Mouse (Mus musculus) urinary bladder, postnatal 14 days (tissue): ENCODE results near the gene Alx1.

Source experiments
- DNase-seq: peaks from one replicate; pipeline ENCODE4 v3.0.0; 2021; ENCODE audit warnings: low spot score

The Alx1 gene

GRCm38 (mm10) chr10:103029730-103030490, at the start of gene Alx1:
Gene Alx1 (minus strand): TSS chr10:103030215.
- no peak for DNase-seq

- no peak for DNase-seq
These were observed 19.6 kb upstream of the Alx1 start for GRCm38 (mm10) chr10:103049593-103049992.

GRCm38 (mm10) chr10:103046623-103047022, 16.6 kb upstream of the Alx1 start:
- no peak for DNase-seq

GRCm38 (mm10) chr10:103045019-103045418, 15.0 kb upstream of the Alx1 start:
- no peak for DNase-seq

GRCm38 (mm10) chr10:103035002-103035640, 5.1 kb upstream of the Alx1 start:
- DNase-seq, result no peak

GRCm38 (mm10) chr10:103030931-103031330, 916 bp upstream of the Alx1 start:
- no peak for DNase-seq

GRCm38 (mm10) chr10:103029132-103029729, 784 bp downstream of the Alx1 start:
- DNase-seq, result no peak

GRCm38 (mm10) chr10:103028253-103029131, 1.5 kb downstream of the Alx1 start:
- no peak for DNase-seq

- no peak for DNase-seq
These were observed 2.1 kb downstream of the Alx1 start for GRCm38 (mm10) chr10:103027931-103028252.

- no peak for DNase-seq
These were observed 2.6 kb downstream of the Alx1 start for GRCm38 (mm10) chr10:103027226-103027930.

GRCm38 (mm10) chr10:103026636-103027225, 3.3 kb downstream of the Alx1 start:
- no peak for DNase-seq

- DNase-seq, result no peak
These were observed 27.5 kb downstream of the Alx1 start for GRCm38 (mm10) chr10:103002556-103002955.

GRCm38 (mm10) chr10:103000902-103001301, 29.1 kb downstream of the Alx1 start:
- DNase-seq, result no peak

GRCm38 (mm10) chr10:102999584-102999983, 30.4 kb downstream of the Alx1 start:
- DNase-seq, result no peak

GRCm38 (mm10) chr10:102975106-102975505, 54.9 kb downstream of the Alx1 start:
- DNase-seq, result no peak

- DNase-seq, result no peak
These were observed 70.4 kb downstream of the Alx1 start for GRCm38 (mm10) chr10:102959602-102960001.
